Mouse (Mus musculus): ENCODE measurements around the gene Trak1. TPM values are rescaled to one million over a fixed set of nuclear protein-coding genes. Genes with fewer than 3 reads are reported as not detected.

Gene Trak1
- polyA plus RNA-seq, 1 experiment: 64.3 TPM

- peak overlapping the region; percentile 72 for H3K27ac ChIP-seq (replicated peaks; ENCODE audit: low read depth, low read length)
- no peak overlapping the region for H3K4me3 ChIP-seq (ENCODE audit: insufficient read depth, low read depth, low read length)
- H3K4me1 ChIP-seq (ENCODE audit: control insufficient read depth, insufficient read depth, insufficient read length, low read length): peaks cover 58% of the 10 kb centered on the region
Measured at GRCm38 (mm10) chr9:121357582-121358275, 60.4 kb downstream of the Trak1 start.

- no peak overlapping the region for H3K4me3 ChIP-seq (ENCODE audit: insufficient read depth, low read depth, low read length)
- H3K27ac ChIP-seq (replicated peaks; ENCODE audit: low read depth, low read length): peak overlapping the region; percentile 72
- peaks cover 53% of the 10 kb centered on the region for H3K4me1 ChIP-seq (ENCODE audit: control insufficient read depth, insufficient read depth, insufficient read length, low read length)
Measured at GRCm38 (mm10) chr9:121358418-121358817, 61.1 kb downstream of the Trak1 start.

GRCm38 (mm10) chr9:121359266-121359972 is 62.1 kb downstream of the Trak1 start:
- Histone ChIP-seq H3K4me1 (ENCODE audit: control insufficient read depth, insufficient read depth, insufficient read length, low read length) (peaks cover 53% of the 10 kb centered on the region), H3K4me3 (ENCODE audit: insufficient read depth, low read depth, low read length) (no peak overlapping the region), H3K27ac (replicated peaks; ENCODE audit: low read depth, low read length) (peak overlapping the region; percentile 79)

- Histone ChIP-seq H3K4me3 (ENCODE audit: insufficient read depth, low read depth, low read length) (no peak overlapping the region), H3K4me1 (ENCODE audit: control insufficient read depth, insufficient read depth, insufficient read length, low read length) (peaks cover 46% of the 10 kb centered on the region), H3K27ac (replicated peaks; ENCODE audit: low read depth, low read length) (peak overlapping the region; percentile 56)
Measured at GRCm38 (mm10) chr9:121360327-121360954, 63.1 kb downstream of the Trak1 start.

- H3K27ac ChIP-seq (replicated peaks; ENCODE audit: low read depth, low read length): peak overlapping the region; percentile 56
- H3K4me3 ChIP-seq (ENCODE audit: insufficient read depth, low read depth, low read length): no peak overlapping the region
- peaks cover 45% of the 10 kb centered on the region for H3K4me1 ChIP-seq (ENCODE audit: control insufficient read depth, insufficient read depth, insufficient read length, low read length)
Measured at GRCm38 (mm10) chr9:121361010-121361409, 63.7 kb downstream of the Trak1 start.

GRCm38 (mm10) chr9:121363932-121364331 is 66.6 kb downstream of the Trak1 start:
- Histone ChIP-seq H3K27ac (replicated peaks; ENCODE audit: low read depth, low read length) (no peak overlapping the region), H3K4me3 (ENCODE audit: insufficient read depth, low read depth, low read length) (no peak overlapping the region), H3K4me1 (ENCODE audit: control insufficient read depth, insufficient read depth, insufficient read length, low read length) (peaks cover 33% of the 10 kb centered on the region)

- Histone ChIP-seq H3K4me1 (ENCODE audit: control insufficient read depth, insufficient read depth, insufficient read length, low read length) (peaks cover 33% of the 10 kb centered on the region), H3K27ac (replicated peaks; ENCODE audit: low read depth, low read length) (peak overlapping the region; percentile 38; the same call in 1 of the 2 replicates), H3K4me3 (ENCODE audit: insufficient read depth, low read depth, low read length) (no peak overlapping the region)
Measured at GRCm38 (mm10) chr9:121366135-121366863, 69.0 kb downstream of the Trak1 start.

- Histone ChIP-seq H3K4me1 (ENCODE audit: control insufficient read depth, insufficient read depth, insufficient read length, low read length) (peaks cover 35% of the 10 kb centered on the region), H3K4me3 (ENCODE audit: insufficient read depth, low read depth, low read length) (peak overlapping the region; percentile 46), H3K27ac (replicated peaks; ENCODE audit: low read depth, low read length) (peak overlapping the region; percentile 65)
Measured at GRCm38 (mm10) chr9:121366864-121367245, 69.6 kb downstream of the Trak1 start.

GRCm38 (mm10) chr9:121369573-121369972 is 72.3 kb downstream of the Trak1 start:
- Histone ChIP-seq H3K4me3 (ENCODE audit: insufficient read depth, low read depth, low read length) (no peak overlapping the region), H3K27ac (replicated peaks; ENCODE audit: low read depth, low read length) (peak overlapping the region; percentile 85), H3K4me1 (ENCODE audit: control insufficient read depth, insufficient read depth, insufficient read length, low read length) (peaks cover 54% of the 10 kb centered on the region)

- H3K4me3 ChIP-seq (ENCODE audit: insufficient read depth, low read depth, low read length): peak overlapping the region; percentile 56
- peaks cover 52% of the 10 kb centered on the region for H3K4me1 ChIP-seq (ENCODE audit: control insufficient read depth, insufficient read depth, insufficient read length, low read length)
- peak overlapping the region; percentile 87 for H3K27ac ChIP-seq (replicated peaks; ENCODE audit: low read depth, low read length)
Measured at GRCm38 (mm10) chr9:121371346-121371891, 74.1 kb downstream of the Trak1 start.

GRCm38 (mm10) chr9:121371946-121372646 is 74.8 kb downstream of the Trak1 start:
- Histone ChIP-seq H3K27ac (replicated peaks; ENCODE audit: low read depth, low read length) (peak overlapping the region; percentile 87), H3K4me1 (ENCODE audit: control insufficient read depth, insufficient read depth, insufficient read length, low read length) (peaks cover 52% of the 10 kb centered on the region), H3K4me3 (ENCODE audit: insufficient read depth, low read depth, low read length) (peak overlapping the region; percentile 47)

- H3K4me3 ChIP-seq (ENCODE audit: insufficient read depth, low read depth, low read length): no peak overlapping the region
- no peak overlapping the region for H3K27ac ChIP-seq (replicated peaks; ENCODE audit: low read depth, low read length)
- peaks cover 45% of the 10 kb centered on the region for H3K4me1 ChIP-seq (ENCODE audit: control insufficient read depth, insufficient read depth, insufficient read length, low read length)
Measured at GRCm38 (mm10) chr9:121373107-121373506, 75.8 kb downstream of the Trak1 start.

- Histone ChIP-seq H3K4me3 (ENCODE audit: insufficient read depth, low read depth, low read length) (no peak overlapping the region), H3K4me1 (ENCODE audit: control insufficient read depth, insufficient read depth, insufficient read length, low read length) (peaks cover 42% of the 10 kb centered on the region), H3K27ac (replicated peaks; ENCODE audit: low read depth, low read length) (no peak overlapping the region)
Measured at GRCm38 (mm10) chr9:121373512-121373911, 76.2 kb downstream of the Trak1 start.

Measured in brown adipose tissue, adult 24 weeks (tissue).